Mouse (Mus musculus) stomach, embryonic 14.5 days (tissue): ENCODE results near the gene Ube4b. TPM values are rescaled to one million over a fixed set of nuclear protein-coding genes. Genes with fewer than 3 reads are reported as not detected.

ENCODE experiments used
- ATAC-seq: fragments of 200-750 bp; cut with Nextera tagmentation; 2 replicates; pipeline ENCODE4 v1.8.0; 2017; ENCODE audit warnings: low read depth, moderate TSS enrichment; ENCODE audit not compliant: insufficient number of reproducible peaks, insufficient read depth, low FRiP score
- H3K27ac ChIP-seq: fragments of 300-500 bp; sonication (generic); 2 replicates; pipeline ENCODE4 v1.5.1; 2014; ENCODE audit warnings: mild to moderate bottlenecking, low read length, moderate library complexity, mixed read lengths
- H3K27me3 ChIP-seq: fragments of 300-500 bp; sonication (generic); 2 replicates; pipeline ENCODE4 v1.6.1; 2014; ENCODE audit warnings: low read length, control low read depth, mixed read lengths; ENCODE audit not compliant: control insufficient read depth, insufficient read depth
- H3K36me3 ChIP-seq: fragments of 300-500 bp; sonication (generic); 2 replicates; pipeline ENCODE4 v1.6.1; 2014; ENCODE audit warnings: mild to moderate bottlenecking, control low read depth, low read length, moderate library complexity, mixed read lengths; ENCODE audit not compliant: control insufficient read depth, insufficient read depth
- H3K4me1 ChIP-seq: fragments of 300-500 bp; sonication (generic); 2 replicates; pipeline ENCODE4 v1.6.1; 2014; ENCODE audit warnings: low read length, control low read depth, mixed read lengths; ENCODE audit not compliant: control insufficient read depth, insufficient read depth
- H3K4me2 ChIP-seq: fragments of 300-500 bp; sonication (generic); replicated peaks from 2 replicates; pipeline ENCODE4 v1.6.1; 2014; ENCODE audit warnings: low read depth, low read length, control low read depth
- H3K4me3 ChIP-seq: fragments of 300-500 bp; sonication (generic); 2 replicates; pipeline ENCODE4 v1.5.1; 2014; ENCODE audit warnings: low read depth, low read length, control low read depth
- H3K9ac ChIP-seq: fragments of 300-500 bp; sonication (generic); replicated peaks from 2 replicates; pipeline ENCODE4 v1.6.1; 2014; ENCODE audit warnings: low read depth, mild to moderate bottlenecking, control low read depth, low read length, moderate library complexity, mixed read lengths
- H3K9me3 ChIP-seq: fragments of 300-500 bp; sonication (generic); 2 replicates; pipeline ENCODE4 v1.6.1; 2016; ENCODE audit warnings: low read depth, low read length, control low read depth; ENCODE audit not compliant: control insufficient read depth
- WGBS: fragments of 180-500 bp; shearing (Covaris S2); extraction: QIAGEN DNeasy Blood & Tissue Kit; methylation state at CpG from one replicate; pipeline ENCODE4 v1.1.7; 2014; 5-methylcytosine and 5-hydroxymethylcytosine counted together
- polyA plus RNA-seq: library from polyadenylated mRNA; unstranded; fragments of >200 nt; fragmentation: Nextera tagmentation; extraction: Ambion mirVana; gene quantifications from 2 replicates; pipeline ENCODE4 v1.2.1, GENCODE M21; 2014

Gene Ube4b
- polyA plus RNA-seq, 1 experiment from 2014 or later: 44.3 TPM

GRCm38 (mm10) chr4:149322718-149323117, 103.8 kb downstream of the Ube4b start:
- H3K4me3 ChIP-seq: no peak overlapping the region
- no peaks in the 10 kb centered on the region for H3K9me3 ChIP-seq
- no peak overlapping the region for H3K27ac ChIP-seq
- no peak overlapping the region for H3K9ac ChIP-seq
- H3K4me1 ChIP-seq: no peaks in the 10 kb centered on the region
- no peak for ATAC-seq
- H3K36me3 ChIP-seq: 0 out of 2 replicates have a peak, but pooled peaks cover 2% of the 10 kb centered on the region
- WGBS: 72% methylated on average over 6 of the region's 6 CpGs
- H3K4me2 ChIP-seq: no peak overlapping the region
- no peaks in the 10 kb centered on the region for H3K27me3 ChIP-seq

- 0 out of 2 replicates have a peak, but pooled peaks cover under 1% of the 10 kb centered on the region for H3K36me3 ChIP-seq
- no peak overlapping the region for H3K4me2 ChIP-seq
- no peak overlapping the region for H3K27ac ChIP-seq
- no peaks in the 10 kb centered on the region for H3K4me1 ChIP-seq
- ATAC-seq: no peak
- H3K9ac ChIP-seq: no peak overlapping the region
- no peaks in the 10 kb centered on the region for H3K27me3 ChIP-seq
- H3K4me3 ChIP-seq: no peak overlapping the region
- H3K9me3 ChIP-seq: no peaks in the 10 kb centered on the region
- 87% methylated on average over 4 of the region's 4 CpGs for WGBS
Measured at GRCm38 (mm10) chr4:149322286-149322685, 104.3 kb downstream of the Ube4b start.

- no peaks in the 10 kb centered on the region for H3K4me1 ChIP-seq
- ATAC-seq: no peak
- H3K9me3 ChIP-seq: no peaks in the 10 kb centered on the region
- H3K27me3 ChIP-seq: no peaks in the 10 kb centered on the region
- H3K36me3 ChIP-seq: no peaks in the 10 kb centered on the region
- H3K27ac ChIP-seq: no peak overlapping the region
- H3K4me3 ChIP-seq: no peak overlapping the region
- no peak overlapping the region for H3K9ac ChIP-seq
- 63% methylated on average over 9 of the region's 9 CpGs for WGBS
- no peak overlapping the region for H3K4me2 ChIP-seq
Measured at GRCm38 (mm10) chr4:149319088-149319487, 107.5 kb downstream of the Ube4b start.

- Histone ChIP-seq H3K27ac (no peak overlapping the region), H3K4me3 (no peak overlapping the region), H3K27me3 (no peaks in the 10 kb centered on the region), H3K9ac (no peak overlapping the region), H3K4me2 (no peak overlapping the region), H3K36me3 (no peaks in the 10 kb centered on the region), H3K4me1 (no peaks in the 10 kb centered on the region), H3K9me3 (no peaks in the 10 kb centered on the region)
- no peak for ATAC-seq
- 44% methylated on average over 5 of the region's 5 CpGs for WGBS
Measured at GRCm38 (mm10) chr4:149317387-149317786, 109.2 kb downstream of the Ube4b start.

GRCm38 (mm10) chr4:149314275-149314837, 112.2 kb downstream of the Ube4b start:
- Histone ChIP-seq H3K27ac (no peak overlapping the region), H3K4me1 (no peaks in the 10 kb centered on the region), H3K9me3 (no peaks in the 10 kb centered on the region), H3K9ac (no peak overlapping the region), H3K36me3 (no peaks in the 10 kb centered on the region), H3K4me3 (no peak overlapping the region), H3K4me2 (no peak overlapping the region), H3K27me3 (no peaks in the 10 kb centered on the region)
- ATAC-seq: 0 out of 2 replicates have a peak, but pooled peaks have one; percentile 49
- 75% methylated on average over 11 of the region's 11 CpGs for WGBS

- H3K4me2 ChIP-seq: no peak overlapping the region
- H3K36me3 ChIP-seq: no peaks in the 10 kb centered on the region
- no peaks in the 10 kb centered on the region for H3K4me1 ChIP-seq
- no peak for ATAC-seq
- no peak overlapping the region for H3K9ac ChIP-seq
- H3K27ac ChIP-seq: no peak overlapping the region; the same call in 1 of the 2 replicates
- H3K4me3 ChIP-seq: no peak overlapping the region
- H3K9me3 ChIP-seq: no peaks in the 10 kb centered on the region
- WGBS: 78% methylated on average over 12 of the region's 12 CpGs
- H3K27me3 ChIP-seq: no peaks in the 10 kb centered on the region
Measured at GRCm38 (mm10) chr4:149313558-149314253, 112.8 kb downstream of the Ube4b start.

GRCm38 (mm10) chr4:149311996-149312395, 114.6 kb downstream of the Ube4b start:
- Histone ChIP-seq H3K9me3 (no peaks in the 10 kb centered on the region), H3K27ac (no peak overlapping the region), H3K4me3 (no peak overlapping the region), H3K4me1 (no peaks in the 10 kb centered on the region), H3K27me3 (no peaks in the 10 kb centered on the region), H3K9ac (no peak overlapping the region), H3K4me2 (no peak overlapping the region), H3K36me3 (no peaks in the 10 kb centered on the region)
- 85% methylated on average over 5 of the region's 5 CpGs for WGBS
- ATAC-seq: no peak

- Histone ChIP-seq H3K4me3 (peak overlapping the region; percentile 96), H3K9ac (peak overlapping the region; percentile 45; the same call in 1 of the 2 replicates), H3K27me3 (no peaks in the 10 kb centered on the region), H3K36me3 (no peaks in the 10 kb centered on the region), H3K9me3 (no peaks in the 10 kb centered on the region), H3K4me2 (peak overlapping the region; percentile 85), H3K27ac (no peak overlapping the region), H3K4me1 (no peaks in the 10 kb centered on the region)
- 60% methylated on average over 3 of the region's 3 CpGs for WGBS
- no peak for ATAC-seq
Measured at GRCm38 (mm10) chr4:149308491-149308820, 118.1 kb downstream of the Ube4b start.
